Mouse (Mus musculus) cerebellum, adult 9-10 months (tissue): ENCODE measurements at regions not wholly inside any gene's neighbourhood (a gene's known extent, or its start where the extent isn't known, plus 50 kb on each side); places are given as distances from the start of the nearest gene placed in this dataset.

Experiments
- DNase-seq: peaks from one replicate; pipeline ENCODE4 v3.0.0; 2022

GRCm38 (mm10) chr1:41104869-41105268 is 299.5 kb downstream of the Tmem182 start:
- DNase-seq: no peak

GRCm38 (mm10) chr1:41121636-41122175 is 316.3 kb downstream of the Tmem182 start:
- DNase-seq: no peak

GRCm38 (mm10) chr1:41131410-41131809 is 326.0 kb downstream of the Tmem182 start:
- no peak for DNase-seq

DNA sequence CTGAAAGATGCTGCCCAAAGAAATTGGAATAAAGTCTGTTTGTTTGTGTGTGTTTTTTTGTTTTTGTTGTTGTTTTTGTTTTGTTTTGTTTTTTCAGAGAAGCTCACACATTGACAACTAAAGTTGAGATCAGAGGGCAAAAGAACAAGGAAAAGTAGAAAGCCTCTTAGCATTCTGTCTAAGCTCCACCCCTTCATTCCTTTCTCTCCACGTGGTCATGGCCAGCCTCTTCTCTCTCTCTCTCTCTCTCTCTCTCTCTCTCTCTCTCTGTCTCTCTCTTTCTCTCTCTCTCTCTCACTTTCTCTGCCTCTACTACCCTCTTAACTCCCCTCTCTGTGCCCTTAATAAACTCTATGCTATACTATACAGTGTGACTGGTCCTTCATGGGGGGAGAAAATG is 327.7 kb downstream of the Tmem182 start:
- no peak for DNase-seq

DNA sequence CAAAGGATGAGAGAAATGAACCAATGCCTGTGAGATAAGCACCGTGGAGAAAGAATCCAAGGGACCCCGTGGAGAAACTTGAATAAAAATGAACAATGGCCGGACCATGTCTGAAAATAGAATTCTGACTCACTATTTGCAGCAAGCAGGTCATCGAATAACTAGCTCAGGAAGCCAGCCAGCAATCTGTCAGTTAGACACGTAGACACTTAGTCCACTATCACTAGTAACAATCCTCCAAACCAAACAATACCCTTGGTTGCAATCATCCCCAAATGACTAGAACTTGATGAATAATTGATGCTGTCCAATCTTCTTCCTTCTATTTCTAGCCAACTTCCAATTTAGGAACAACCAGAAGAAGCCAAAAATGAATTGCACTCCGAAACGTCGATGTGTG is 328.5 kb downstream of the Tmem182 start:
- no peak for DNase-seq

- DNase-seq: no peak
Observed at GRCm38 (mm10) chr1:41139725-41140124, 334.3 kb downstream of the Tmem182 start.

DNA sequence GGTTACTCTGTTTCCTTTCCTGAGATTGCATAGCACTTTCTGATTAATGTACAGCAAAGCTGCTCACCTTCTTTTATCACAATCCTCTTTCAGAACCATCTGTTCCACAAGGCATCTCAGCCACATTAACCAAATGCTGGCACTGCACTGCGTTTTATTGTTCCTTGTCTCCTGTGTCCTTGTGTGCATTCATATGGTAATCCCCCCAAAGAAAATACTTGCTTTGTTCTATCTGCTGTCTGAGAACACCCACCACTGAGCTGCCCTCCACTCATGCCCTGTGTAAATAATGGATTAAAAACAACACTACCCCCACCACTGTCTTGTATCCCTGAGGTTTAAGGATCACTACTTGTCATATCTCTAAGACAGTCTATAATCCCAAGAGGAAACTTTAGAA is 335.1 kb downstream of the Tmem182 start:
- DNase-seq: no peak

DNA sequence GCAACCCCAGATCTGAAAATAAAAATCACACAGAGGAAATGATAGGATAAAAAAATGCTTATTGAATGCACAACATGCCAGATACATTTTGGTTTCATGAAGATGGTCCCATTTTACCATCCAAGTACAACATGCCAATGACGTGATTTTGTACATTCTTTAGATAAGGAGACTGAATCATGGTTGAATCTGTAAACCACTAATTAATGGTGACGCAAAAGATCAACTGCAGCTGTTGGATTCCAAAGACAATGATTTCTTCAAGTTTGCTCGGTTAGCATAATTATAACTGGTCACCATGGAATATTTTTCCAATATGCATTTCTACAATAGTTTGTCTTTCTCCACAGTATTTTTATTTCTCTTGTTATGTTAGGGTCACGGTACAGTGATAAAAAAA is 336.6 kb downstream of the Tmem182 start:
- DNase-seq: no peak

GRCm38 (mm10) chr1:41152516-41152915 is 347.1 kb downstream of the Tmem182 start:
- peak; percentile 5 for DNase-seq

DNA sequence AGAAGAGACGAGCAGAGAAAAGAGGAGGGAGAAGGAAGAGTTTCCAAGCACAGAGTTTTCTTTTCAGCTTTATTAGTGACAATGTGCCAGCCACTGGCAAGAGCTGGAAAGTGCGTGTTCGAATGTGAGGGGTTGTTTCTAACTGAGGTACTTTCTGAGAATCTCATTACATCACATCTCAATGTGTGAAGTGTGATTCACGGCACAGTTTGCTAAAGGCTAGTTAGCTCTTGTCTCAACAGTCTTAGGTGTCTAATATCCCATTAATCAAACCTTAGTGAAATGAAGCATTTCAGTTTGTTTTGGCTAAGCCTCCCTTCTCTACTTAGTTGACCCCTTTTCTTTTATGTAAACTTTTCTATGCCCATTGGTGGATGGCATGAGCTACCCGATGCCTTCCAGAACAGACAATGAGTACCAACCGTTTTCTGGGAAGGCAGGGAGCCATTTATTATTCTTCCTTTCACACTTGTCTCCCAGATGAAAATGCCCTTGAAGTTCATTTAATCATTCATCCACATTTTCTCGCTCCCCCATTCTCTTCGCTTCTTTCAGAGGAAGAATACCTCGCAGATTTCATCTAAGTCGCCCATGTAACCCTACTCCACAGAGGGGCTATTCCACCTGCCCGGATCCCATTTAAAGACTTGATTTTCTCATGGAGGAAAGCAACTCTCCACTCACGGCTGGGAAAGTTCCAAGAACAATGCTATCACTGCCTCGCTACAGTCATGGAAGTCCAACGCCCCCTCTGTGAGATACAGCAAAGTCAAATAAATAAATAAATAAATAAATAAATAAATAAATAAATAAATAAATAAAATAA is 348.0 kb downstream of the Tmem182 start:
- no peak for DNase-seq

- no peak for DNase-seq
Observed at GRCm38 (mm10) chr1:41154198-41154597, 348.8 kb downstream of the Tmem182 start.

GRCm38 (mm10) chr1:41156946-41157345 is 351.5 kb downstream of the Tmem182 start:
- DNase-seq: no peak

- no peak for DNase-seq
Observed at GRCm38 (mm10) chr1:41157651-41158513, 352.5 kb downstream of the Tmem182 start.

- DNase-seq: no peak
Observed at GRCm38 (mm10) chr1:41165878-41166786, 360.7 kb downstream of the Tmem182 start.

- DNase-seq: no peak
Observed at GRCm38 (mm10) chr1:41166787-41167420, 361.5 kb downstream of the Tmem182 start.

- no peak for DNase-seq
Observed at GRCm38 (mm10) chr1:41186991-41187390, 381.6 kb downstream of the Tmem182 start.

- DNase-seq: no peak
Observed at GRCm38 (mm10) chr1:41212876-41213275, 407.5 kb downstream of the Tmem182 start.

DNA sequence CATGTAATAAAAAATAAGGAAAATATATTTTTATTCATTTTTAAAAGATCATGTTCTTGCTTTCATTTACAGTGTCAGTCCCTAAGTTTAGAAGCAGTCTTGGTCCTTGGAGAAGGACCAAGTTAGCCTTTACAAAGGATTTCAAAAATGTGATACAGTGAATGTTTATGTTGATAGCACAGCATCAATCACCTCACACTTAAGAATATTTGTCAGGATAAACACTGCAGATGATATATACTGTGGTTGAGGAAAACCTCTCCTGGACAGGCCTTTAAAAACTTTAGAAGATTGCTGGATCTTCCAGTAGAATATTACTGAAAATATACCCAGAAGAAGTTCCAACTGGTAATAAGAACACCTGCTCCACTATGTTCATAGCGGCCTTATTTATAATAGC is 420.4 kb downstream of the Tmem182 start:
- no peak for DNase-seq

GRCm38 (mm10) chr1:41235335-41235734 is 429.9 kb downstream of the Tmem182 start:
- no peak for DNase-seq

DNA sequence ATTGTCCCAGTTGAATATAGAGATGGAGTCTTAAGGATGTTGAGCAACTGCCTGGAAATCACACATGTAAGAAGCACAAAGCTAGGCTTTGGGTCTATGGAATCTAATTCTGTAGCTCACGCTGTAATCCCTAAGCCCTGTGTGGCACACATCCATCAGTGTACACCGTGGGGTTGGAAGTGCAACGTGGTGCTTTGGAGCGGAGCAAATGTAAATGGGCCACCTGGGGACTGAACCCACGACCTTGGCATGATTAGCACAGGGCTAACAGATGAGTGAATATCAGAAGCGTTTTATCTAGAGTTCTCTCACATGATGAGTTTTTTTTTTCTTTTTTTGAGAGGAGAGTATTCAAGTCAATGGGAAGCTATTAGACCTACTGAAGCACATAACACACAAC is 437.6 kb downstream of the Tmem182 start:
- no peak for DNase-seq

DNA sequence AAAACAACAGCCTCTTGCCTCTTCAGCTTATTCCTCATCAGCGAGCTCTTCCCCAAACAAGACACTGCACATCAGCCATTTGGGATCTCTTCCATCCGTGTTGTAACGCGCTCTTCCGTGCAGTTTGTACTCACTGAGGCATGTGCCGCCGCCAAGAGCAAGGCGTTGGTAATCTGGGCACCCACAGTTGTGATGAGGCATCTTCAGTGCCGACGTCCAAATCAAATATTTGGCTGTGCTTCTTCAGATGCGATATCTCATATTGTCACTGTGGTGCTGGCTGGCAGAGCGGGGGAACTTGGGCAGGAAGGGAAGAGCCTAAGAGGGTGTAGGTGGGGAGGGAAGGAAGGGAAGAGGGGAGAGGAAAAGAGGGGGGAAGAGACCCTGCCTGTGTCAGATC is 439.2 kb downstream of the Tmem182 start:
- no peak for DNase-seq

GRCm38 (mm10) chr1:41264214-41264613 is 458.8 kb downstream of the Tmem182 start:
- no peak for DNase-seq
